Mouse (Mus musculus) gonadal fat pad, adult 2 months (tissue): ENCODE results near the gene Prkn. TPM values are rescaled to one million over a fixed set of nuclear protein-coding genes. Genes with fewer than 3 reads are reported as not detected.

Source experiments
- DNase-seq: peaks from one replicate; pipeline ENCODE4 v3.0.0-alpha.2; 2012; ENCODE audit warnings: low read depth
- polyA plus RNA-seq: library from polyadenylated mRNA; depleted of rRNA; stranded (reverse); fragments of >200 nt; gene quantifications from 2 replicates; pipeline ENCODE4 v1.2.3, GENCODE M21; 2012

Gene Prkn
- polyA plus RNA-seq, 1 experiment: 9.2 TPM

GRCm38 (mm10) chr17:11737905-11738304 lies 897.7 kb downstream of the Prkn start:
- no peak for DNase-seq

DNA sequence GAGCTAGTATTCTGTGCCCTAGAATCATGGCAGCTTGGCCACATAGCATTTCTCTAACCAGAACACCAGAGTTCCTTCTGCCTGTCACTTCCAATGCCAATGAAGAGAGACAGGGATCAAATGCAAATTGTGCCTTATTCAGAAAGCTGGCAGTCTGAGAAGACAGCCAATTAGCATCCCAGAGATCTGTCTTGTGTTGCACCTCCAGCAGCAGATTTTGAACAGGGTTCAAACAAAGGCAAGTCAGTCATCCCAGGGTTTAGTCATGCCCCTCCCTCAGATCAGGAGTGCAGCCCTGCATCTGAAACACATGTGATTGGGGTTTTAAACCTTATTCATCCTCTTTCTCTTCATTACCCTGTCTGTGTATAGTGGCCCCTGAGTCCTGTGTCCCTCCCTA lies 900.5 kb downstream of the Prkn start:
- DNase-seq: no peak

DNA sequence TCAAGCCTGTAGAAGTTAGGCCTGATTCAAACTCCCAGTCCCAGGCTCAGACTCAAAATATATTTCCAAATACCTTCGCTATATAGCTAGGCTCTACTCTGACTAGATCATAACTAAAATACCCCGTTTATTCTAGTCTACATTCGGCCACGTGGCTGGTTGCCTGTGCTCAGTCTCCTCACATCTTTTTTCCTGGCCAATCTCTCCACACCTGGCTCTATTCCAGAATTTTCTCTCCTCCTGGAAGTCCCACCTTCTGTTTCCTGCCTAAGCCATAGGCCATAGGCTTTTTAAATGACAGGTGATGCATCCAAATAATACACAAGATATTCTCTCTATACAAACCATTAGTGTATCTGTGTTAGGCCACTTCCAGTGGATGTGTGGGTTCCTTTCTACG lies 901.0 kb downstream of the Prkn start:
- no peak for DNase-seq

DNA sequence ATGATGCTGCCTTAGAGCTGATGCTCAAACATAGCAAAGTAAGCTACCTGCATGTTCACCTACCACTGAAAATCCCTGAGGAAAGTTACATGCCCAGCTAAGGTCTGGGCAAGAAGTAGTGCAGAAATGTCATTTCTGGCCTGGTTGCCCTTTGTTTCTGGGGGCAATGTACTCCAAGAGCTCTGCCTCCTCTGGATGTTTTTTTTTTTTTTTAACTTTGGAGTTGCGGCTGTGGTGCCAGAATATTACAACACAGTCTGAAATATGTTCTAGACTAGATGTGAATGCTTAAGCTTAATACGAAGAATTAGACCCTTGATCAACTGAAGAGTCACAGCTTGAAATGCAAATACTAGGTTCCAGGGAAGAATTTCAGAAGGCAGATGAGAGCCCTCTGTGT lies 911.1 kb downstream of the Prkn start:
- DNase-seq: no peak

DNA sequence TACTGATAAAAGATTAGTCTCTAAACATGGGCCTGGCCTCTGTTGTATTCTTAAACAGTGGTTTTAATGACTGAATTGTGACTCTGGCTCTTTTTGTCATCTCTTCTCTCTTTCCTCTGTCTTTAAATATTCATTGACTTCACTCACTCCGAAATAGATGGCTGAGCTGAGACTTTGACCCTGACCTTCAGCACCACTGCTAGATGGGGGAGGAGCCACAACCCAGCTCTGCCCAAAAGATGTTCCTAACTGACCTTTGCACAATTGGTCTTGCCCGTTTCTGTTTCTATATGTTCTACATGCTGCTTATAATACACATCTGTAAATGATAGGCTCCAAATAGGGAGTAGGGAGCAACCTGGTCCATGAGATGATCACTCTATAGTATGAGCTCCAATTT lies 912.5 kb downstream of the Prkn start:
- no peak for DNase-seq

DNA sequence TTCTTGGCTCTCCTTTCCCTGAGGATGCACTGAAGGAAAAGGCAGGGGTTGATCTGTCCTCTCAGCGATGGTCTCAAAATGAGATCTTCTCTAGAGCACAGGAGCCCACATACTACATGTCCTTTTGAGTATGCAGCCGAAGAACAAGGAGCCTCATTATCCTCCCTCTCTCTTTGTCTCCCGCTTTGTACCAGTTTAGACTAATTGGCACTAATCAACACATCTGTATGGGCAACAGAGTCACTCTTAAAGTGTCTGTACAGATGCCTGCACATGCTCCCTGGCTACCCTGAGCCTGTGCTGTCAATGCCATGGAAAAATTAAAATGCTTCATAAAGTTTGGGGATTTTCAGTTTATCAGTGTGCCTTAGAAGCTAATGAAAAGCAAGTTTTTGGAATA lies 924.9 kb downstream of the Prkn start:
- no peak for DNase-seq

DNA sequence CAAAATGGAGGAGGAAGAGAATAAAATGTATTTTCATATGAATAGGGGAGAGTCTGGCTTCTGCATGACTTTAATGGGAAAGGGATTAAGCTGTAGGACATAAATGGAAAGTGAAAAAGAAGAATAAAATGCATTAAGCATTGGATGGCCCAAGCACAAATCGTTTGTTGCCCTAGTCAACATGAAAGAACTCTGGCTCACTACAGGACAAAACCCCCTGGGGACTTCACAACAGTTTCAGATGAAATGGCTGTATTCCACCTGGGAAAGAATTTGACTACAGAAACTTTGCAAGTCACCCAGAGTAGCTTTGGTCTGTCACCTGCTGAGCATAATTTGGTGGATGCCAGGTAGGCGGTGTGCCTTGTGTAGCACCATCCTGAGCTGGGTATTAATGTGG lies 925.4 kb downstream of the Prkn start:
- no peak for DNase-seq

DNA sequence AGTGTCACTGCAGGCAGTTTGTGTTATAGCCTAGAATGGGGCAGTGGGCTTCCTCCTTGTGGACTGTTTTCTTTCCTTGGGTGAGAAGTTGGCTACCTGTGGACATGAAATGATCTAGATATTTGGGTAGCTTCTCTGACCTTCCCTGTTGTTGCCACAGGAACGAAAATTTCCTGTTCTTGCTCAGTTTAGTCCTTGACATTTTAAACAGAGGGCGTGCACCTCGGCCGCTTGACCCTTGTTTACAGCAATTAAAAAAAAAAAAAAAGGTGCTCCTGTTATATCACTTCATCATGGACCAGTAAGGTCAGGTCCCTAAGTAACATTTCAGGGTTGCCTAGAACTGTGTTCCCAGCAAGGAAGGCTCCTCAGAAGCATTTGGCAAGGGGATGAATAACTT lies 927.1 kb downstream of the Prkn start:
- DNase-seq: no peak

DNA sequence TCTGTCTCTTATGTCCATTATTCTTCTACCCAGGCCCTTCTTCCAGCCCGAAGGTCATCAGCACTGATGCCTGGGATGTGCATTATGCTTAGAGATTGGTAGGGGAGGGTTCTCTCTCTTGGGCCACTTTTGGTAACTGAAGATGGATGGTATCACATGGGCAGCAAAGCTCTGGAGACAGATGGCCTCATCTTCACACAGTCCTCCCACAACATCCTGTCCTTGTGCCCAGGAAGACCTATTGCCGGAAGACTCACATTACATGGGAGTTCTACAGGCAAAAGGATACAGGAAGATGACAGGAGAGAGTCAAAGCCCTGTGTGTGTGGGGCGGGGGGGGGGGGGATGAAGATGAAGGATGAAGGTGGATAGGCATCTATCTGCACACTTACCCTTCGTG lies 928.2 kb downstream of the Prkn start:
- no peak for DNase-seq

- DNase-seq: no peak
Observed at GRCm38 (mm10) chr17:11768971-11769370, 928.8 kb downstream of the Prkn start.

- no peak for DNase-seq
Observed at GRCm38 (mm10) chr17:11769513-11769912, 929.3 kb downstream of the Prkn start.

- DNase-seq: no peak
Observed at GRCm38 (mm10) chr17:11779547-11779946, 939.4 kb downstream of the Prkn start.

DNA sequence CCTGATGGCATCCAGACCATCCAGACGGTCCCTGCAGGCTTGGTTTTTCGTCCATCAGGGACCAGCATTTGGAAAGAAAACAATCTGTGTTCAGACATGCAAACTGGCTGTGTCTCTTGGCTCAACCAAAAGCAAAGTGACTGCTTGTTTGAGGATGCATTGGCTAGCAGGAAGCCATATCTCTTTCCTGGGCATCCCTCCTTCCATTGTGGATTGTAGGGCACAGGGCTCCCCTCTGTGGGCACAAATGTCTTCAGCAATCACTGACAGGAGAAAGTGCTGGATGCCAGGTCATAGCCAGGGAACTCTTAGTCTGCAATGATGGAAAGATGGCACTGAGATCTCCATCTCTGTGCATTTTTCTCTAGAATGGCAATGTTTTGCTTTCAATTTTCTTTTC lies 939.8 kb downstream of the Prkn start:
- no peak for DNase-seq

- DNase-seq: no peak
Observed at GRCm38 (mm10) chr17:11780805-11781481, 940.8 kb downstream of the Prkn start.

DNA sequence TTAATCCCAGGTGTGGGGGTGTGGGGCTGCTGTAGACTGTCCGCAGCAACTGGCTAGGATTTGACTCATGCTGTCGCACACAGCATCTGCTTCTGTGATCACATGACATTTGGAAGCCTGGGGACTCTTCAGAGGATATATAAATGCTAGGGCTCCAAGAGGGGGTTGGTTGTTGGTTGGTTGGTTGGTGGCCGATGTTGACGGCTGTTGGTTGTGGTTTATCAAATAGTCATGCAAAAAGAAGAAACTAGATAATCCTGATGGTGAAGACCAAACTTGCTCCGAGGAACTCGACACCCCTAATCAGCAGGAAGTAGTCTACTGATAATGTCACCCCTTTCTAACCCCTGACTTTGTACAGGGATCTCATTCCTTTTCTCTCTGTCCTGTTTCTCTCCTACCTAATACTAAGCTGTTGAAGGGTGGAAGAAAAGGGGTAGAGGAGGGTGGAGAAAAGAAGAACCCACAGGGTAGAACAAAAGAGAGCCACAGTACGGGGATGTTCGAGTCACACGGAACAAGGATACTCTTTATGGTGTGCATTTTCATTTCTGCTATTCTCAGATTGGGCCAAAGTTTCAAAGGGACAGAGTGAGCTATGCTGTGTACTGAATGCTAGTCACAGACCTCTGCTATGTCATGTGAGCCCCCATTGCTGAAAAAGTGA lies 948.2 kb downstream of the Prkn start:
- no peak for DNase-seq

- DNase-seq: no peak
Observed at GRCm38 (mm10) chr17:11795979-11796378, 955.8 kb downstream of the Prkn start.

- no peak for DNase-seq
Observed at GRCm38 (mm10) chr17:11801226-11801625, 961.0 kb downstream of the Prkn start.

- DNase-seq: no peak
Observed at GRCm38 (mm10) chr17:11807280-11807679, 967.1 kb downstream of the Prkn start.

DNA sequence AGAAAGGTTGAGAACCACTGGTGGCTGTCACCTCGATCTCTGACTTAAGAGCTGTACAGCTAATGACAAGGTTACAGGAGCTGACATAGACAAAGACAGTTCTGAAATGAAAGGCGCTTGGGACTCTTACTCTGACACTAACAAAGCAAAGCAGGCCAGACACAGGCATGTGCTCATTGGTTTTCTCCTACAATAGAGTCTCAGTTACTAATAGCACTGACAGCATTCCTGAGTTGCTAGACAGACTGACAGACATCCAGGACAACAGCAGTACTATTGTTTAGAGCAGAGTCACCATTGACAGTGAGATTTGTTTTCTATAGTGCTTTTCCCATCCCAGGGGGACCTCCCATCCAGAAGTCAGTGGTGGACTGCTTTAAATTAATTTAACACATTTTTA lies 977.7 kb downstream of the Prkn start:
- no peak for DNase-seq

- no peak for DNase-seq
Observed at GRCm38 (mm10) chr17:11819506-11819905, 979.3 kb downstream of the Prkn start.

GRCm38 (mm10) chr17:11820757-11821156 lies 980.6 kb downstream of the Prkn start:
- no peak for DNase-seq

GRCm38 (mm10) chr17:11829501-11829900 lies 989.3 kb downstream of the Prkn start:
- DNase-seq: no peak

DNA sequence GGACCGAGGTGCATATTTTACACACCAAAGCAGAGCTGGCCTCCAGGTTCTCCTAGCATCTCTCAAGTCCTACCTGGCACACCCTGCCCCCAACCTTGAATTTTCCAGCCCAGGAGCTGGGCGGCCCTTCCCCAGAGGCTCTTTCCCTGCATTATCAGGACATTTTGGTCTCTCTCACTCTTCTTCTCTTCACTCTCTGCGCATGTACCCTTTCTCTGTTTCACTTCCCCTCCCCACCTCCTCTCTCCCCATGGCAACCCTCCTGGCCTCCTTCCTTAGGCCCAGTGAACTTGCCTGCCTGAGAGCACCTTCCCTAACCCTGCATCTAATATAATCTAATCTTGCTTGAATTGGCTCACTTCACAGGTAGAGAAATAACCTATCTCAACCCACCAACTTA lies 996.9 kb downstream of the Prkn start:
- DNase-seq: no peak

- no peak for DNase-seq
Observed at GRCm38 (mm10) chr17:11844436-11844835, 1004.3 kb downstream of the Prkn start.
